Mouse (Mus musculus): ENCODE results near the gene Blcap. TPM values are rescaled to one million over a fixed set of nuclear protein-coding genes. Genes with fewer than 3 reads are reported as not detected.

The Blcap gene
- polyA plus RNA-seq (2012; rRNA removed), result 73.1 and 86.5 TPM in 2 replicates

DNA sequence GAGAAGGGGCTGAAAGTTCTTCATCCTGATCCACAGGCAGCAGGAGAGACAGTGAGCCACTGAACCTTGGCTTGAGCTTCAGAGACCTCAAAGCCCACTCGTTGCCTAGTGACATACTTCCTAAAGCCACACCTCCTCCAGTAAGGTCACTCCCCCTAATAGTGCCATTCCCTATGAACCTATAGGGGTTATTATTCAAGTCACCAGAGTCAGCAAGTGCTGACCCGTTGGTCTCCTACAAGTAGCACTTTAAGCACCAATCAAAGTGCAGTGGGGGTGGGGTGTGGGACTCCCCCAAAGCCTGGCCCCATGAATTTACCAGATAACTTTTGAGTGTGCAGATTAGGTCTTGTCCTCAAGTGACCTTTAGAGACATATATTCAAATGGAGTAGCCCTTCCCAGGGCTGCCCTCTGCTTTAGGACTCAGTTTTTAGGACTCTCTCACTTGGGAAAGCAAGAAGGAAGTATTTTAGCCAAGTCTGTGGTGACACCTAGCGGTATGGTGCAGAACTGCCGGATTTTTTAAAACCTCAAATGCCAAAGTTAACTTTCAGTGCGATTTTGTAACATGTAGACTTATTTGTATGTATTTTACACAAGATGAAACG is at the start of gene Blcap:
Blcap (minus strand) TSS at position 51 of the 609 bp plus-strand sequence.

DNA sequence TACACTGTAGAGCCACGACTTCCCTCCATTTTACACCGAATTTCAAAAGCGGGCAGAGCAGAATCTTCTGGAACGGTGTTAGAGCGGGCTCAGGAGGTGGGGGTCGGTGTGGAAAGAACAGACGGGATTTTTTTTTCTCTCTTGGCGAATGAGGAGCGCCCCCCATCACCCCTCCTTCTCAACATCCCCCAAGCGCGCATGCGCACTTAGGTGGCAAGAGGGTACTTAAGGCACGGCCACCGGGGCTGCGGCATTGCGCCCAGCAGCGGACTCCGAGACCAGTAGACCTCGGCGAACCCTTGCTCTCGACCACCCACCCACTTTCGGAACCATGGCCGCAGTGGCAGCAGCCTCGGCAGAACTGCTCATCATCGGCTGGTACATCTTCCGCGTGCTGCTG is 11.2 kb downstream of the Blcap start, which contains the start of gene Nnat:
Nnat (plus strand) TSS at position 221 of the 400 bp plus-strand sequence.

Other genes with a start within 250 kb of the Blcap start
- 0.53 and 1.3 TPM in 2 replicates for gene Ghrh, start 223.8 kb downstream of the Blcap start, polyA plus RNA-seq (2012; rRNA removed)
- gene Manbal, start 203.7 kb downstream of the Blcap start, polyA plus RNA-seq (2012; rRNA removed), result 67.5 and 67.9 TPM in 2 replicates
- gene Src, start 152.8 kb downstream of the Blcap start, polyA plus RNA-seq (2012; rRNA removed), result 42.0 and 46.1 TPM in 2 replicates
- 1,264 and 2,183 TPM in 2 replicates for gene Nnat, start 11.2 kb downstream of the Blcap start, polyA plus RNA-seq (2012; rRNA removed)
- 57.6 and 67.0 TPM in 2 replicates for gene Ctnnbl1, start 166.1 kb upstream of the Blcap start, polyA plus RNA-seq (2012; rRNA removed)

Measured in central nervous system, embryonic 11.5 days (tissue).